8 mouse cellular contexts compared by ENCODE assay signal in the genomic region with DNA sequence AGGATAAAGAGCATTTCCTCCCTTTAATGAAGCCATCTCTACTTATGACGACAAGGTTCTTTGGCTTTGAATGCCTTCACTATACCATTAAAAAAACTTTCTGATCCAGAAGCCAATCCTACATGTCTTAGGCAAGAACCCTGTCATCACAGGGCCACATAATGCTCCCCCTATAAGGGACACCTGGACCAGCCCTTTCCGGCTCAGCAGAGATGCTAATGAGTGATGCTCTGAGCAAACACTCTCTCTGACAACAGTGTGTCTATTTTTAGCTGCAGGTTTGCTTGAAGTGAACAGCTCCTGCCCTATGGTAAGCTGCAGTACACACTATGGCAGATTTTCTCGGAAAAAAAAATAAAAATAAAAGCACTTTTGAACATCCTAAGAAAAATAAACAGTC. TPM values are rescaled to one million over a fixed set of nuclear protein-coding genes. Genes with fewer than 3 reads are reported as not detected.
DNase-seq lines count a peak whose midpoint lies in the region; ATAC-seq and TF ChIP-seq lines count a peak whose summit lies in the region.
"Had no signal": no experiment of that assay in that cellular context is flagged by ENCODE, and none has a peak within 500 bp of the region (broad histone marks: within the 10 kb centered on the region; RNA-seq: fewer than 3 reads in every experiment).

No protein-coding gene starts in this region.

- H3K4me2 ChIP-seq in hindbrain, postnatal 0 days (ENCODE audit: low read depth, low read length) = peak overlapping the region; percentile 54

- peak overlapping the region; percentile 68 for H3K27ac ChIP-seq in hindbrain, postnatal 0 days

- H3K27me3 ChIP-seq in hindbrain, postnatal 0 days (ENCODE audit: insufficient read depth, low read length) = no peaks in the 10 kb centered on the region

- WGBS in hindbrain, postnatal 0 days = 36% methylated on average over 3 of the region's 3 CpGs
- 83% methylated on average over 3 of the region's 3 CpGs for WGBS in lung, adult 2 months

- peak overlapping the region; percentile 21; the same call in 1 of the 2 replicates for H3K9ac ChIP-seq in hindbrain, postnatal 0 days (replicated peaks; ENCODE audit: low read length)

- peaks cover 9% of the 10 kb centered on the region for H3K4me1 ChIP-seq in hindbrain, postnatal 0 days (ENCODE audit: insufficient read depth, low read length)
- H3K4me1 ChIP-seq in lung, adult 2 months (ENCODE audit: control insufficient read depth, insufficient read depth, low read length) = no peaks in the 10 kb centered on the region; the same call in 1 of the 2 replicates

- no peak for TF ChIP-seq CTCF in hindbrain, postnatal 0 days (IDR thresholded peaks at IDR 0.05; ENCODE audit: low read depth)
- no peak for TF ChIP-seq CTCF in lung, adult 2 months (IDR thresholded peaks at IDR 0.05; ENCODE audit: insufficient read depth, low read length)

- H3K9me3 ChIP-seq in hindbrain, postnatal 0 days (ENCODE audit: low read length) = no peaks in the 10 kb centered on the region

- ATAC-seq in hindbrain, postnatal 0 days = peak; percentile 82

- no peaks in the 10 kb centered on the region for H3K36me3 ChIP-seq in hindbrain, postnatal 0 days (ENCODE audit: insufficient read depth, low read length)

- H3K4me3 ChIP-seq in hindbrain, postnatal 0 days (ENCODE audit: low read length) = peak overlapping the region; percentile 34
- no peak overlapping the region for H3K4me3 ChIP-seq in lung, adult 2 months (replicated peaks; ENCODE audit: extremely low read depth, low read depth, low read length)

- DNase-seq in layer of hippocampus, adult 8-10 months (ENCODE audit: low spot score in 2 of 2) = peak; percentile 25 to 52
- DNase-seq in layer of hippocampus, postnatal 25 days (ENCODE audit: extremely low spot score in 1 of 2, low spot score in 1 of 2) = no peak
- DNase-seq in cerebellum, adult 8-10 months = peak; percentile 59
- DNase-seq in hindbrain, postnatal 0 days (ENCODE audit: low spot score) = peak; percentile 75
- peak; percentile 23 for DNase-seq in right cerebral cortex, postnatal 14 days
- no peak for DNase-seq in thymus, adult 18-20 months
- DNase-seq in lung, adult 2 months = no peak
- DNase-seq: lung, postnatal 36 days had no signal

- TF ChIP-seq POLR2A in lung, adult 2 months (IDR thresholded peaks at IDR 0.05; ENCODE audit: borderline replicate concordance, extremely low read depth, low read depth, low read length) = no peak

RNA-seq across cellular contexts. Expression of gene Prkacb, which starts 43.9 kb away (rescaled TPM):
- total RNA-seq in layer of hippocampus, adult 8-10 months (2022) = 100 to 1,000 TPM; 234 to 268 (median 254) TPM
- 100 to 1,000 TPM; 234 to 269 TPM for total RNA-seq in layer of hippocampus, postnatal 25 days (2021)
- total RNA-seq in hindbrain, postnatal 0 days (2014; rRNA removed) = 235 and 238 TPM in 2 replicates
- polyA plus RNA-seq in hindbrain, postnatal 0 days (2015; fragmentation: Nextera tagmentation; extraction: Ambion mirVana) = 167 and 180 TPM in 2 replicates
- polyA plus RNA-seq in lung, adult 2 months (2012; rRNA removed) = 21.2 and 26.1 TPM in 2 replicates

Comparison
In these comparisons a context has a peak if more than half of its experiments do, and no peak if none do; other contexts are left out.
1. DNase-seq: peak in layer of hippocampus, adult 8-10 months (2 of 2), cerebellum, adult 8-10 months (single experiment), hindbrain, postnatal 0 days (single experiment) and right cerebral cortex, postnatal 14 days (single experiment); none in layer of hippocampus, postnatal 25 days (0 of 2), thymus, adult 18-20 months (0 of 2) and lung, adult 2 months (single experiment).